Mouse (Mus musculus): ENCODE measurements around the gene Mus81. TPM values are rescaled to one million over a fixed set of nuclear protein-coding genes. Genes with fewer than 3 reads are reported as not detected.
A peak's percentile ranks its signal among the peaks of the same experiment; 100 is the strongest.
"Not testable (repeated sequence)": the region's sequence is repeated elsewhere in the genome, so short reads cannot be mapped to it uniquely, and the experiment has no call there.

The Mus81 gene
- polyA plus RNA-seq, 1 experiment from 2014 or later = 45.1 TPM

DNA sequence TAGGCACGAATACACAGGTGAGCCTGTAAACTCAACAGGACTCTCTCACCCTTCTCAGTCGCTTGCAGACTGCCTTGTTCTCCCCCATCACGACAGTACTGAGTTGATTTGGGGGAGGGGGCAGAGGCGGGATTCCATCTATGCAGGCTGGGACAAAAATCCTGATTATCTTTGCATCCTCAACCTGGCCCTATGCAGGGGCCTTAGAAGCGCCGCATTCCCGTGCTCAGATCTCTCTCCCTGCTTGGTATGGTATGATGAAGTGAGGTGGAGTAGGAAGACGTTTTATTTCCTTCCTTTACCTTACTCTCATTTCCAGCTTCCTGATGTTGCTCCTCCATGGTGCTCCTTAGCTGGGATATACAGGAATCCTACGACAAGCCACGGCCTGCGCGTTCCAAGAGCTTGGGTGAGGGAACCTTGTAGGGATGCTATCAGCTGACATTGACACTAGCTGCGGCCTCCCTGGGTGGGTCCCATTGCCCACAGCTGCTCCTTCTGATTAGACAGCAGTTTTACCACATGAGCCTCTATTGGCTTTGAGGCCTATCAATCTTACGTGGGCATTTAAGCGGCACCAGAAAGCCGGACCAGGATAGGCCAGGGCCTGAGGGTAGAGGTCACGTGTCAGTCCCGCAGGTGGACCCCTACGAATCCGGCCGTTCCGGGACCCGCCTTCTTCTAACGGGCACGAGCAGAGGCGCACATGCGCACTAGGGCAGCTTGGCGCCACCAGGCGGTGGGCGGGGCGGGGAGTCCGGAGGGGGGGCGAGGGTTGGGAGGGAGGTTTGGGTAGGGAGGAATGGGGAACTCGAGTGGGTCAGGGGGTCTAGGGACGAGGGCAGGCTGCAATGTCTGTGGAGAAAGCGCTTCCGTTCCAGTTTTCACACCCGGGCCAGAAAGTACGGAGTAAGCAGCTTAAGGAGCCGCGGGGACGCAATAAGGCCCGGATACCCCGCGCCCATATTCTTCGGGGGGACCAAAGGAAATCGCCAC is 22.1 kb upstream of the Mus81 start, which contains the start of gene Snx32:
TSS of gene Snx32 (minus strand) at position 508 of the 996 bp plus-strand sequence.
- Histone ChIP-seq H3K27me3 (replicated peaks; ENCODE audit: low read depth, poor library complexity, severe bottlenecking) (no peaks in the 10 kb centered on the region), H3K27ac (replicated peaks) (peak within 1 kb of the TSS; percentile 72), H3K9me3 (no peaks in the 10 kb centered on the region), H3K4me1 (peaks cover 18% of the 10 kb centered on the region), H3K4me3 (peak within 1 kb of the TSS; percentile 56), H3K36me3 (replicated peaks) (no peaks in the 10 kb centered on the region)
- 3% methylated on average over 47 of the region's 47 CpGs for WGBS
- DNase-seq (ENCODE audit: low spot score) = peak; percentile 95

DNA sequence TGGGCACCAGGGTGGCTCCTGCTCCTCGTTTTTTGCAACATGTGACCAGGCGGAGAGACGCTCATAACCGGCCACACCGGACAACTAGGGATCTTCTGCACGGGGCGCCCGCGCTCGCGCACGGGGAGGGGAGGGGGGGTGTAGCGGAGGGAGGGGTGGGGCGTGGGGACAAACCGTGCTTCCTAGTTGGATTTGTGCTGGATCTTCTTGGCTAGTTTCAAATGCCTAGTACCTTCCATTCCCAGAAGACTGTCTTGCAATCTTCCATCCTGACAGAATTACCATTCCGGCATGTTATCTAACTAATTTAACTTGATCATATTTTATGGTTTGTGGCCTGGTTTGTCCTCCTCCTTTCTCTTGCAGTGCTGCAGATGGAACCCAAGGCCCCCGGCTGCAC is 15.5 kb upstream of the Mus81 start, which contains the start of gene 1700020D05Rik:
TSS of gene 1700020D05Rik (minus strand) at position 101 of the 400 bp plus-strand sequence.
- WGBS = 62% methylated on average over 17 of the region's 17 CpGs
- Histone ChIP-seq H3K27ac (replicated peaks) (no peak within 1 kb of the TSS), H3K4me3 (0 out of 2 replicates have a peak within 1 kb of the TSS, but pooled peaks have one; percentile 21), H3K4me1 (0 out of 2 replicates have a peak, but pooled peaks cover 2% of the 10 kb centered on the region), H3K36me3 (replicated peaks) (peaks cover 8% of the 10 kb centered on the region; the same call in 1 of the 2 replicates), H3K27me3 (replicated peaks; ENCODE audit: low read depth, poor library complexity, severe bottlenecking) (no peaks in the 10 kb centered on the region), H3K9me3 (no peaks in the 10 kb centered on the region)
- DNase-seq (ENCODE audit: low spot score) = no peak

DNA sequence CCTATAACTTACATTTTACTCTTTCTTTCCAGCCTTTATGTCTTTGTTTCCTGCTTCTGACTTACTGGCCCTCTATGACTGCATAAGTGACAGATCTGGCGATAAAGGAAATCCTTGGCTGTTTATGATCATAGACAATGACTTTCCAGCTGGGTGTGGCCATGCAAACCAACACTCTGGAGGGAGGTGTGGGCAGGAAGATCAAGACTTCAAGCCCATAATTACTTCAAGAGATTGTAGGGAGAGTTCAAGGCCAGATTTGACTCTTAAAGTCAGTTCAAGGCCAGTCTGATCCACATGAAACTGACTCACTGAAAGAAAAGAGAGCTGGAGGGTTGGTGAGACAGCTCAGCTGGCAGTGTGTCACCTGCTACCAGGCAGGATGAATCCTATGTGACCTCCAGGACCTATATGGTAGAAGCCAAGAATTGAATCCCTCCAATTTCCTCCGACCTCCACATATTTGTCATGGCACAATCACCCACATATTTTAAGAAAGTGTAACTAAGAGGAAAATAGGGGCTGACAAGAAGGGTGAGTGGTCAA is 12.2 kb upstream of the Mus81 start:
- H3K27ac ChIP-seq (replicated peaks) = no peak overlapping the region
- DNase-seq (ENCODE audit: low spot score) = no peak
- peaks cover 39% of the 10 kb centered on the region for H3K36me3 ChIP-seq (replicated peaks)
- 0 out of 2 replicates have a peak, but pooled peaks cover 2% of the 10 kb centered on the region for H3K4me1 ChIP-seq
- H3K27me3 ChIP-seq (replicated peaks; ENCODE audit: low read depth, poor library complexity, severe bottlenecking) = no peaks in the 10 kb centered on the region
- H3K9me3 ChIP-seq = no peaks in the 10 kb centered on the region
- WGBS = 94% methylated on average over 2 of the region's 2 CpGs
- H3K4me3 ChIP-seq = no peak overlapping the region

DNA sequence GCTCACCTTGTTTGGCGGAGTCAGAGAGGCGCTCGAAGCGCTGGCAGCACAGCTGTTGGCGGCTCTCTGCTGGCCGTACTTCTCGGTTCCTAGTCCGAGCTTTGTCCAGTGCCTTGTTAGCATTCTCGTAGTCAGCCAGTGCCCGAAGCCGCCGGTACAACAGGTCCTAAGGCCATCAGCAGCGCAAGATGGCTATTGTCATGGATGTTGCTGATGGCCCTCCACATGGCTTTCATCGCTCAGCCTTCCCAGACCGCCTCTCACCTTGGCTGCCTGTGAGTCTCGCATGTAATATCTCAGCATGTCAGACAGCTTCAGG is 7.8 kb upstream of the Mus81 start:
- DNase-seq (ENCODE audit: low spot score) = no peak
- Histone ChIP-seq H3K9me3 (no peaks in the 10 kb centered on the region), H3K27ac (replicated peaks) (no peak overlapping the region; the same call in 1 of the 2 replicates), H3K4me3 (no peak overlapping the region), H3K4me1 (peaks cover 15% of the 10 kb centered on the region), H3K36me3 (replicated peaks) (peaks cover 69% of the 10 kb centered on the region), H3K27me3 (replicated peaks; ENCODE audit: low read depth, poor library complexity, severe bottlenecking) (no peaks in the 10 kb centered on the region)
- 89% methylated on average over 16 of the region's 16 CpGs for WGBS

DNA sequence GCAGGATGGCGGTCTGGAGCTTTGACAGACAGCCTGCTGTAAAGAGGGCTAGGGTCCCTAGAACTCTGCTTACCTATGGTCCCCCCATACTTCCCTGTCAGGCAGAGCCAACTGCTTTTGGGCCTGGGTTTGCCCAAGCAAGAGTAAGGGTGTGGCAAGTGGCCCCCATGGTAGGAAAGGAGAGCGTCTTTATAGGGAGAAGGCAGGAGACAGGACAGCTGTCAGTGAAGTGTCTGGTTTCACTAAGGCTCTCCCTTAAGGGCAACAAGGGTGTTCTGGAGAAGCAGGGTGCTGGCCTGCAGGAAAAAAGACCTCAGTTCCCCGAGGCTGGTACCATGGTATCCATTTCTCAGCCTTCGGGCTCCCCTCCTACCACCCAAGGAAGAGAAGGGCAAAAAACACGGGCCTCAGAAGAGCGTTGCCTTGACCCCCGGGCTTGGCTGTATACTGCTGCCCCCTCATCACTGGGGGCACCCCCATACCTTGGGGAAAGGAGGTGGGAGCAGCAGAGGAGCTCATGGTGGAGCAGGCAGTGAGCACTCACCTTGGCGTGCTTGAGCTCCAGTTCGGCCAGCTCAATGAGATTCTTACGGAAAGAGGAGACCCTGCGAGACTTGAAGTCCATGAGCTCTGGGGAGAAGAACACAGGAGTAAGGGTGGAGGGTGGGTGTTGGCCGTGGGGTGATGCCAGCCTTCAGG is 7.3 kb upstream of the Mus81 start:
- no peak for DNase-seq (ENCODE audit: low spot score)
- H3K9me3 ChIP-seq = no peaks in the 10 kb centered on the region
- H3K4me1 ChIP-seq = peaks cover 15% of the 10 kb centered on the region
- H3K4me3 ChIP-seq = no peak overlapping the region
- no peaks in the 10 kb centered on the region for H3K27me3 ChIP-seq (replicated peaks; ENCODE audit: low read depth, poor library complexity, severe bottlenecking)
- H3K36me3 ChIP-seq (replicated peaks) = peaks cover 69% of the 10 kb centered on the region
- WGBS = 83% methylated on average over 12 of the region's 12 CpGs
- H3K27ac ChIP-seq (replicated peaks) = no peak overlapping the region; the same call in 1 of the 2 replicates

DNA sequence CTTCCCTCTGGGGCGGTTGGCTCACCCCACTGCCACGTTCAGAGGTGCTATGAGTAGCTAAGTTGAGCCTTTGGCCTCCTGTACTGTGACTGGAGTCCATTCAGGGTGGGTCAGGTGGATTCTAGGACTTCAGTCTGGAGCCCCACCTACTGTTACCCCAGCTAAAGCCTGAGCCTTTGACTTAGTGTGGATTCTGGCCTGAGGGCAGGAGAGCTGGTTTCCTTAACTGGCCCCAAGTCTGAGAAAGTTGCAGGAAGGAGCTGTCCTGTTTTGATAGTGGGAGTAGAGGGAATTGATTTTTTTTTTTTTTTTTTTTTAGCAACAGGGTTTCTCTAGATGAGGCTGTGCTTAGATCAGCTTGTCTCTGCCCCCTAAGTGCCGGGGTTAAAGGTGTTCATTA is 6.1 kb upstream of the Mus81 start:
- Histone ChIP-seq H3K4me3 (no peak overlapping the region), H3K9me3 (no peaks in the 10 kb centered on the region), H3K27ac (replicated peaks) (no peak overlapping the region), H3K4me1 (peaks cover 22% of the 10 kb centered on the region), H3K27me3 (replicated peaks; ENCODE audit: low read depth, poor library complexity, severe bottlenecking) (no peaks in the 10 kb centered on the region), H3K36me3 (replicated peaks) (peaks cover 69% of the 10 kb centered on the region)
- 90% methylated on average over 3 of the region's 3 CpGs for whole genome bisulfite sequencing
- DNase-seq (ENCODE audit: low spot score) = no peak

DNA sequence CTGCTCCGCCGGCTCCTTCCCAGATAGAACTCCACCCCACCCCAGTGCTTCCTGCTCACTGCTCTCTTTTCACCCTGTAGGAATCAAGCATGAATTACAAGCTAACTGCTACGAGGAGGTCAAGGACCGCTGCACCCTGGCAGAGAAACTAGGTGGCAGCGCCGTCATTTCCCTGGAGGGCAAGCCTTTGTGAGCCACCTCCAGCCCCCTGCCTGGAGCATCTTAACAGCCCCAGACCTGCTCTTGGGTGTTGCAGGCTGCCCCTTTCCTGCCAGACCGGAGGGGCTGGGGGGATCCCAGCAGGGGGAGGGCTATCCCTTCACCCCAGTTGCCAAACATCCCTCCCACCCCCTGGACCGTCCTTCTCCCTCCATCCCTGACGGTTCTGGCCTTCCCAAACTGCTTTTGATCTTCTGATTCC is 5.1 kb upstream of the Mus81 start:
- not testable (repeated sequence) for H3K27ac ChIP-seq (replicated peaks); DNase-seq (ENCODE audit: low spot score); H3K27me3 ChIP-seq (replicated peaks; ENCODE audit: low read depth, poor library complexity, severe bottlenecking); H3K9me3 ChIP-seq
- Histone ChIP-seq H3K36me3 (replicated peaks) (peaks cover 67% of the 10 kb centered on the region), H3K4me3 (peak overlapping the region; percentile 23; the same call in 1 of the 2 replicates), H3K4me1 (peaks cover 31% of the 10 kb centered on the region)
- 74% methylated on average over 9 of the region's 9 CpGs for WGBS

DNA sequence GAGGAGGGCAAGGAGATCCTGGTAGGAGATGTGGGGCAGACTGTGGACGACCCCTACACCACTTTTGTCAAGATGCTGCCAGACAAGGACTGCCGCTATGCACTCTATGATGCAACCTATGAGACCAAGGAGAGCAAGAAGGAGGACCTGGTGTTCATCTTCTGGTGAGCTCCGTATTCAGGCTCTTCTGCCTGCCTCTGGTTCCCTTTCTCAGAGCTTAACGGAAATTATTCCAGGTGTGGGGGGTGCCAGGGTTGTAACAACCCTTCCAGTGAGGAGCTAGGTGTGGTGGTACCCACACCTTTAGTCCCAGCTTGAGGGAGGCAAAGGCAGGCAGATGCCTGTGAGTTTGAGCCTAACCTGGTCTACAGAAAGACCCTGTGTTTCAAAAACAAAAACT is 4.4 kb upstream of the Mus81 start:
- H3K36me3 ChIP-seq (replicated peaks) = peaks cover 60% of the 10 kb centered on the region
- no peaks in the 10 kb centered on the region for H3K9me3 ChIP-seq
- no peak for DNase-seq (ENCODE audit: low spot score)
- H3K4me3 ChIP-seq = peak overlapping the region; percentile 89; the same call in 1 of the 2 replicates
- no peak overlapping the region for H3K27ac ChIP-seq (replicated peaks)
- WGBS = 91% methylated on average over 4 of the region's 4 CpGs
- H3K27me3 ChIP-seq (replicated peaks; ENCODE audit: low read depth, poor library complexity, severe bottlenecking) = no peaks in the 10 kb centered on the region
- peaks cover 36% of the 10 kb centered on the region for H3K4me1 ChIP-seq

DNA sequence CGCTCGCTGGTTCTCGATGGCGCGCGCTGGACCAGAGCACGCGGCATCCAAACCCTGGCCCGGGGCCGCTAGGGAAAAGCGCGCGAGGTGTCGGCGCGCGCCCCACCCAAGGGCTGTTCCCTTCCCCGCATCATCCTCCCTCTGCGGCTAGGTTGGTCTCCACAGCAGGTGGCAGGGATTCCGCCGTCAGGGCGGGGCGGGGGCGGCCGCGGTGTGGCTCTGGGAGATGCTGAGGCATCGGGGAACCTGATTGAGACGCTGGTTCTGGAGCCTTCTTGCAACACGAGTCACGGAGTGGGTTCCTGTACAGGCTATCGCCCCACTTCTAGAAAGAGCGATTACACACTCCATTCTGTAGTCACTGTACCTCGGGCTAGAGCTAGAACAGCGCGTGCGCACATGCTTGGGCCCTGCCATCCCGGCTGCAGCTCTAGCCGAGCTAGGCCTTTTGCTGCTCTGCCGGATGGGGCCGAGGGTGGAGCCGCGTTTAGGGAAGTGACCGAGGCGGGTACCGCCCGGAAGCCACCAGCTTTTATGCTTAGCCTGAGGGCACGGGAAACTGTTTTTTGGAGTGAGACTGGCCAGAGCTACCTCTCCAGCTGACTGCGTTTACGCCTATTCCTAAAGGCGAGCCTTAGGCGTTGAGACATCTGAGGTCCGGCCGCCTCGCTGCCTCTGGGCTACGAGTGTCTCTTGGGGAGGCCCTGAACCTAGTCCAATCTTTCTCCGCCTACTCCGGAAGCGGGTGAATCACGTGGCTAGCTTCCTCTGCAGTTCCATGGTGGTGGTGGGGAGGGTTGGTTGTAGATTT is 2.9 kb upstream of the Mus81 start:
- H3K4me3 ChIP-seq = peak overlapping the region; percentile 89
- H3K27me3 ChIP-seq (replicated peaks; ENCODE audit: low read depth, poor library complexity, severe bottlenecking) = no peaks in the 10 kb centered on the region
- peaks cover 50% of the 10 kb centered on the region for H3K4me1 ChIP-seq
- H3K27ac ChIP-seq (replicated peaks) = peak overlapping the region; percentile 97
- H3K36me3 ChIP-seq (replicated peaks) = peaks cover 51% of the 10 kb centered on the region
- peak; percentile 85 for DNase-seq (ENCODE audit: low spot score)
- under 1% methylated on average over 59 of the region's 59 CpGs for WGBS
- no peaks in the 10 kb centered on the region for H3K9me3 ChIP-seq

DNA sequence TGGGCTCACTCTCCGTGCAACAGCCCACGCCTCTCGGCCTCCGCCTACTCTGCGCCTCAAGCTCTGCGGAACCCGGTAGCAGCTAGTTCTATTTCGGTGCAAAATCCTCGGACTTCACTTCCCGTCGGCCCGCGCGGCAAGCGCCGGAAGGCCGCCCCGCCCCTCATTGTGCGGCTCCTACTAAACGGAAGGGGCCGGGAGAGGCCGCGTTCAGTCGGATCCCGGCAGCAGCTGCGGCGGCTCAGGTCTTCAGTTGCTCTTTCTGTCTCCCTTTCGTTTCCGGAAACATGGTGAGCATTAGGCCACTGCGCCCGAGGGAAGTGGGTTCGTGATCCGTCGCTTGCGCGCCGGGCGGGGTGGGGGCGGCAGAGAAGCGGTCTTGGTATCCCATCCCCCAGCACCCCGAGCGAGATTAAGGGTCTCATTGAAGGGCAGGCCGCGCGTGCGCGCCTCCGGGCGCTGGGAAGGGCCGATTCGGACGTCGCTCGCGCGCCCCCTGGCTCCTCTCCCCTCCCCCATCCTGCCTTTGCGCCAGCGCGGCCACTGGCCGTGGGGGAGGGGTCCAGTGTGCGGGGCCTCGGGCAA is 2.2 kb upstream of the Mus81 start, which contains the start of gene Cfl1:
TSS of gene Cfl1 (plus strand) at position 143 of the 585 bp plus-strand sequence.
- DNase-seq (ENCODE audit: low spot score) = peak; percentile 96
- H3K4me3 ChIP-seq = peak within 1 kb of the TSS; percentile 89
- no peaks in the 10 kb centered on the region for H3K27me3 ChIP-seq (replicated peaks; ENCODE audit: low read depth, poor library complexity, severe bottlenecking)
- H3K4me1 ChIP-seq = peaks cover 50% of the 10 kb centered on the region
- peak within 1 kb of the TSS; percentile 97 for H3K27ac ChIP-seq (replicated peaks)
- under 1% methylated on average over 62 of the region's 62 CpGs for WGBS
- no peaks in the 10 kb centered on the region for H3K9me3 ChIP-seq
- H3K36me3 ChIP-seq (replicated peaks) = peaks cover 51% of the 10 kb centered on the region

DNA sequence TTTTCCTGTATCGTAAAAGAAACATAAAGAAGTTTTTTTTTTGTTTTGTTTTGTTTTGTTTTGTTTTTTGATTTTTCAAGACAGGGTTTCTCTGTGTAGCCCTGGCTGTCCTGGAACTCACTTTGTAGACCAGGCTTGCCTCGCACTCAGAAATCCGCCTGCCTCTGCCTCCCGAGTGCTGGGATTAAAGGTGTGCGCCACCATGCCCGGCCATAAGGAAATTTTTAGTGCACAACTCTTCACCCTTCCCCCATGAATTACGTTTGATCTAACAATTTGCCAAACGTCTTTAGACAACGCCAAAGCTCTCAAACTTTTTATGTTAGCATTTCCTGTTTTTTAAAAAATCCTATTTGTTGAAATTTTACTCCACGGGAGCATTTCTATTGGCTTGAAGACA is 1.5 kb upstream of the Mus81 start:
- not testable (repeated sequence) for H3K9me3 ChIP-seq; H3K27me3 ChIP-seq (replicated peaks; ENCODE audit: low read depth, poor library complexity, severe bottlenecking); DNase-seq (ENCODE audit: low spot score)
- Histone ChIP-seq H3K36me3 (replicated peaks) (peaks cover 51% of the 10 kb centered on the region), H3K27ac (replicated peaks) (peak overlapping the region; percentile 97), H3K4me3 (peak overlapping the region; percentile 89), H3K4me1 (peaks cover 50% of the 10 kb centered on the region)
- 58% methylated on average over 10 of the region's 10 CpGs for WGBS
